Mouse (Mus musculus) R1 (cell line): ENCODE results near the gene Eif2ak4.
A peak's percentile ranks its signal among the peaks of the same experiment; 100 is the strongest.

Source experiments
- DNase-seq: peaks from one replicate; pipeline ENCODE4 v3.0.0-alpha.2; 2018; ENCODE audit warnings: low read depth, low spot score

Gene Eif2ak4

GRCm38 (mm10) chr2:118405568-118405967 lies 17.1 kb downstream of the Eif2ak4 start:
- no peak for DNase-seq

GRCm38 (mm10) chr2:118406811-118407210 lies 18.4 kb downstream of the Eif2ak4 start:
- no peak for DNase-seq

GRCm38 (mm10) chr2:118408336-118408895 lies 20.0 kb downstream of the Eif2ak4 start:
- no peak for DNase-seq

- no peak for DNase-seq
These were observed 24.4 kb downstream of the Eif2ak4 start for GRCm38 (mm10) chr2:118412821-118413220.

- DNase-seq, result no peak
These were observed 27.4 kb downstream of the Eif2ak4 start for GRCm38 (mm10) chr2:118415601-118416355.

GRCm38 (mm10) chr2:118418076-118418475 lies 29.7 kb downstream of the Eif2ak4 start:
- DNase-seq, result no peak

DNA sequence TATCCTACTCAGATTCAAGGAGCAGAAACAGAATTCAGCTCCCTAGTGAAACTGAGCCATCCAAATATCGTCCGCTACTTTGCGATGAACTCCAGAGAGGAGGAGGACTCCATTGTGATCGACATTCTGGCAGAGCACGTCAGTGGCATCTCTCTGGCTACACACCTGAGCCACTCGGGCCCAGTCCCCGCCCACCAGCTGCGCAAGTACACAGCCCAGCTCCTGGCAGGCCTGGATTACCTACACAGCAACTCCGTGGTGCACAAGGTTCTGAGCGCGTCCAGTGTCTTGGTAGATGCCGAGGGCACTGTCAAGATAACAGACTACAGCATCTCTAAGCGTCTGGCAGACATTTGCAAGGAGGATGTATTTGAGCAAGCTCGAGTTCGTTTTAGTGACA lies 33.5 kb downstream of the Eif2ak4 start:
- DNase-seq, result no peak

- no peak for DNase-seq
These were observed 34.0 kb downstream of the Eif2ak4 start for GRCm38 (mm10) chr2:118422385-118422784.

GRCm38 (mm10) chr2:118428296-118428695 lies 39.9 kb downstream of the Eif2ak4 start:
- no peak for DNase-seq

- no peak for DNase-seq
These were observed 40.9 kb downstream of the Eif2ak4 start for GRCm38 (mm10) chr2:118429297-118429696.

DNA sequence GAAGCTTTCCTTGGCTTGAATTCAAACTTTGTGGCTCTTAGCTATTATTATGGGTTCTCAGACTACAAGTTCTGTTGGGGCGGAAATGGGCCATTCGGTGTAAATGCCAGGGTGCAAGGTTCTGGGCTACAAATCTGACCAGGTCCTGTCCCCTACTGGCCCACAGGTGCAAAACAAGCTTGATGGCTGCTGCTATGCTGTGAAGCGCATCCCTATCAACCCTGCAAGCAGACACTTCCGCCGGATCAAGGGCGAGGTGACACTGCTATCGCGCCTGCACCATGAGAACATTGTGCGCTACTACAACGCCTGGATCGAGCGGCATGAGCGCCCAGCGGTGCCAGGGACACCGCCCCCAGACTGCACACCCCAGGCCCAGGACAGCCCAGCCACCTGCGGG lies 42.2 kb downstream of the Eif2ak4 start:
- DNase-seq, result peak; percentile 56

DNA sequence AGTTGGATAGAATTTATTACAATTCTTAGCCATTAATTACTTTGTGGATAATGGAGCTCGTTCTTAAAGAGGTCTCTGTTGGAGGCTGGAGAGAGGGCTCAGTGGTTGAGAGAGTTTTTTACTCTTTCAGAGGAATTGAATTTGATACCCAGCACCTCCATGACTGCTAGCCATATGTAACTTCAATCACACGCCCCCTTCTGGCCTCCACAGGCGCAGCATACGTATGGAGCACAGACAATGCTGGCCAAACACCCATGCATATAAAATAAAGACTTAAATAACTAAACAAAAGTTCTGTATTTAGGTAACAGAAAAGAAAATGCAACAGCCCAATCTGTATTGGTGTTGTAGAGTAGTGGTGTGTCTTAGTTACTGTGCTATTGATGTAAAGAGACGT lies 43.2 kb downstream of the Eif2ak4 start:
- DNase-seq, result peak; percentile 73

DNA sequence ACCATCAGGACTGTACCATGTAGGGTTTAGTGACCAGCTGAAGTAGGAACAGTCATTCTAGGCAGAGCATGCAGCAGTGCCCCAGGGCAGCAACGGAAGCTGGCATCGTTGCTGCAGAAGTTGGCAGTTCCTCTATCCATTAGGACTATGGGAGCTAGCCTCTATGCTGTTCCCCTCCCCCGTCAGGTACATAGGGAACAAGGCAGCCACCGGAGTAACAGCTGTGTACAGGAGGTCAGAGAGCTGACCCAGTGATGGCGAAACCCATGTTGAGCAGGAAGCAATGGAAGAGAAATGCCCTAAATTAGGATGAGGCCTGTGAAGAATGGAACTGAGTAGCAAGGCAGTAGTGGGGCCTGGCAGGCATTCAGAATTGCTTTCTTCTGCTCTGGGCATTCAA lies 53.8 kb downstream of the Eif2ak4 start:
- DNase-seq, result no peak

DNA sequence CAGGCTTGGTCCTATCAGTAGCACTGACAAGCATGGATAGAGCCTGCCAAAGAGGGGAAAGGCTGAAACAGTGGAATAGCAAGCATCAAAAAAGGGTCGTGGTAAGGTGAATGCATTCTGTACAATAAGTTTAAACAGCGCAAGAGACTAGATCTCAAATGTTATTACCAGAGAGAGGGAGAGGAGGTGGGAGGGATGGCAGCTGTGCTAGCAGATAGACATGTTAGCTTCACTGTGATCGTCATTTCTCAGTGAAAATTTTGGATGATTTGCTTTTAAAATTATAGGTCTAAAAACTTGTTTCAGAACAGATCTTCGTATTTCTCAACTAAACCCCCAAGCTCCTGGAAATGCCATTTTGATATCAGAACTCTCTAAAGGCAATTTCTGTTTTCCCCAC lies 54.3 kb downstream of the Eif2ak4 start:
- DNase-seq, result no peak

GRCm38 (mm10) chr2:118445696-118446674 lies 57.6 kb downstream of the Eif2ak4 start:
- DNase-seq, result no peak

- DNase-seq, result no peak
These were observed 59.8 kb downstream of the Eif2ak4 start for GRCm38 (mm10) chr2:118448181-118448580.

DNA sequence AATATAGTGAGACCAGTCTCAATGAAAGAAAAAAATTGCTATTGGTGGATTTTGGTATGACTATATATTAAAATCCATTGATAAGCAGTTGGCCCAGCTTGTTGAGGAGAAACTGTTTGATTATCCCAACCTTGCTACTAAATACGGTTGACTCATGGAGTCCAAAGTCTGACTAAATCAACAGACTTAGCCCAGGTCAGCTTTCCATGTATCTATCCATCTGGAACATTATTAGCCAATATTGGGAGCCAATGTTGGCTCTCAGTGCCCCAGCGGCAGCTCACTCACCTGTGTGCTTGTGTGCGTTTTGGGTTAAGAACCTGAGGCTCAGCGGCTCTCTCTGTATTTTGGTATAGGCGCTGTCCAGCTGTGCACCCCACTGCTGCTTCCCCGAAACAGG lies 62.6 kb downstream of the Eif2ak4 start:
- no peak for DNase-seq

DNA sequence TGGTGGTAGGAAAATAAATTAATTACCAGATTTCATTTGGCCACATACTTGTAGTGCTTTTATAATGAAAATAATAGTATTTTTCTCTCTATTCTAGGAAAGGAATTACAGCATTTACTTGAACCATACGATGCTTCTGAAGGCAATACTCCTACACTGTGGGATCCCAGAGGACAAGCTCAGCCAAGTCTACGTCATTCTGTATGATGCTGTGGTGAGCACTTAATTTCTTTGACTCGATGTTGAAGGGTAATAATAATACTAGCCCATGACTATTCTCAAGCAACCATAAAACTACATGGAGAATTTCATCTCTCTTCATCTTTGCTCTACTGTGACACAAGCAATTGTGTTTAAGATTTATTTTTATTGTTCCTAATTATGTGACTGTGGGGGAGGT lies 68.6 kb downstream of the Eif2ak4 start:
- no peak for DNase-seq

- DNase-seq, result no peak
These were observed 69.2 kb downstream of the Eif2ak4 start for GRCm38 (mm10) chr2:118457463-118458261.

- DNase-seq, result no peak
These were observed 73.2 kb downstream of the Eif2ak4 start for GRCm38 (mm10) chr2:118461480-118462165.

DNA sequence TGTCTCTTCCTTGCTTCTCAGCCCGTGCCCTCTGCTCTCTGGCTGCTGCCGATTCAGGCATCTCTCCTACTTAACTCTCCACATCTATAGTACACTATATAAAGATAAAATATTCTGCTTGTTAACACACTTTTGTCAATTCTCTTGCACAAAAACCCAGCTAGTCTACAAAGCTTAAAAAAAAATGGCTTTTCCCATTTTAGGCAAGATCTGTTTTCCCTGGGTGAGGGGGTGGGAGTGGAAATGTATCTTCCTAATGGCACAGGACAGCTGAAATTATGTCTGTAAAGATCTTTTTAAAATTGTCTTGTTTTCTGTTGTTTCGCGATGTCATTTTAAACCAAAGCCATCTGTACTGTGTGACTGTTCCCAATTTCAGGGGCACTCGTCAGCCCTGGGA lies 75.1 kb downstream of the Eif2ak4 start:
- DNase-seq, result no peak
